Mouse (Mus musculus): ENCODE measurements around the gene Fzd5. TPM values are rescaled to one million over a fixed set of nuclear protein-coding genes. Genes with fewer than 3 reads are reported as not detected.

Gene Fzd5
- polyA plus RNA-seq, 1 experiment, result not detected

- TF ChIP-seq CTCF (IDR thresholded peaks at IDR 0.05; ENCODE audit: insufficient read depth, low read depth, low read length), result no peak
- no peak for TF ChIP-seq POLR2A (IDR thresholded peaks at IDR 0.05; ENCODE audit: insufficient read depth, low read depth, low read length)
- whole genome bisulfite sequencing, result 93% methylated on average over 3 of the region's 3 CpGs
- no peak overlapping the region for H3K4me3 ChIP-seq (ENCODE audit: insufficient read depth, low read depth, low read length)
- no peaks in the 10 kb centered on the region for H3K4me1 ChIP-seq (ENCODE audit: control insufficient read depth, insufficient read depth, low read length)
- no peak overlapping the region for H3K27ac ChIP-seq (ENCODE audit: insufficient read depth, low read depth, low read length)
Observed at GRCm38 (mm10) chr1:64695156-64695555, 42.4 kb downstream of the Fzd5 start.

- TF ChIP-seq POLR2A (IDR thresholded peaks at IDR 0.05; ENCODE audit: insufficient read depth, low read depth, low read length) (no peak), CTCF (IDR thresholded peaks at IDR 0.05; ENCODE audit: insufficient read depth, low read depth, low read length) (no peak)
- H3K4me3 ChIP-seq (ENCODE audit: insufficient read depth, low read depth, low read length), result peak overlapping the region; percentile 93
- no peaks in the 10 kb centered on the region for H3K4me1 ChIP-seq (ENCODE audit: control insufficient read depth, insufficient read depth, low read length)
- H3K27ac ChIP-seq (ENCODE audit: insufficient read depth, low read depth, low read length), result no peak overlapping the region
- 3% methylated on average over 9 of the region's 9 CpGs for WGBS
Observed at GRCm38 (mm10) chr1:64691581-64691980, 46.0 kb downstream of the Fzd5 start.

DNA sequence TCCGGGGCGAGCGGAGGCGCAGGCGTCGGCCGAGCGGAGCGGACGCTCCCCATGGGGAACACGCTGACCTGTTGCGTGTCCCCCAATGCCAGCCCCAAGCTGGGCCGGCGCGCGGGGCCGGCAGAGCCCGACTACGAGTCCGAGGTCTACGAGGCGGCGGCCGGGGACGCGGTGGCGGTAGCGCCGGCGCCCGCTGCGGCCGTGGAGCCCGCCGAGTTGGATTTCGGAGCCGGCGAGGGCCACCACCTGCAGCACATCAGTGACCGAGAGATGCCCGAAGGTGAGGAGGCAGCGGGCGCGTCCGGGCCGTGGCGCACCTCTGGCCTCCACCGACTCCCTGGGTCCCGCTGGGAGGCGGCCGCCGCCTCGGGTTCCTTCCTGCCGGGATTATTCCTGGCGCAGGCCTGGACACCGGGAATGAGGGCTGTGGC is 46.4 kb downstream of the Fzd5 start:
- WGBS, result under 1% methylated on average over 51 of the region's 55 CpGs

DNA sequence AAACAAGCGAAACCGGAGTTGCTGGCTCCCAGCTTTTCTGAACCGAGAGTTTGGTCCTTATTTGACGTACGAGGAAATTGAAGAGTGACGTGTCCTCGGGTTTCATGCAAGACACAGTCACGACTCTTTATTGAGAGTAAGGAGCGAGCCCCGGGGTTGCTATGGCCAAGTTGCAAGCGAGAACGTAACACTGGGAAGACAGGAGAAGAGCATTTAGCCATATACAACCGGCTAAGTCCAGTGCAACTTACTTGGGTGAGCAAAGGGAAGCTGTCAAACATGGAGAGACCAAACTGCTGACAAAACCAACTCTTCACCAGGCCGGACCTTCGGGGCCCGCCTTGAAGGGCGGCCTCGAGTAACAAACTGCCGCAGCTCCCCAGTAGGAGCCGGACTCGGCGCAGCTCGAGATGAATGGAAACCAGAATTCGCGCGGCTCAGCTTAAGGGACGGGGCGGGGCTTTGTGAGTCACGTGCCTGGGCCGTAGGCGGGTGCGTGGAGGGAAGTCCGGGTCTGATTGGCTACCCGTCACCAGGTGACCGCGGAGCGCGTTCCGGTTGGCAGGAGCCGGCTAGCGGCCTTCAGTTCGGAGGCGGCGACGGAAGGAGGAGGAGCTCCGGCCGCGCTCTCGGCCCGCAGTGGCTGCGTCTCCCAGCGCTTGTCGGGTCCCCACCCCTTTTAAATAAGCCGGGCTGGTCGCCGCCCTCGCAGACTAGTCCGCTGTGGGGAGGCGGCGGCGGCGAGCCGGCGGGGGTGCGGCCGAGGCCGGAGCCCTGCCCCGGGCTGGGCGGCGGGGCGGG is 47.1 kb downstream of the Fzd5 start, which contains the start of gene Ccnyl1:
TSS of gene Ccnyl1 (plus strand) at position 243 of the 801 bp plus-strand sequence.
- TF ChIP-seq POLR2A (IDR thresholded peaks at IDR 0.05; ENCODE audit: insufficient read depth, low read depth, low read length) (peak; percentile 70), CTCF (IDR thresholded peaks at IDR 0.05; ENCODE audit: insufficient read depth, low read depth, low read length) (no peak)
- 2% methylated on average over 71 of the region's 71 CpGs for WGBS
- no peaks in the 10 kb centered on the region for H3K4me1 ChIP-seq (ENCODE audit: control insufficient read depth, insufficient read depth, low read length)
- peak within 1 kb of the TSS; percentile 93 for H3K4me3 ChIP-seq (ENCODE audit: insufficient read depth, low read depth, low read length)
- H3K27ac ChIP-seq (ENCODE audit: insufficient read depth, low read depth, low read length), result no peak within 1 kb of the TSS

More for the DNA sequence above, 46.4 kb downstream of the Fzd5 start:
- TF ChIP-seq CTCF (IDR thresholded peaks at IDR 0.05; ENCODE audit: insufficient read depth, low read depth, low read length) (no peak), POLR2A (IDR thresholded peaks at IDR 0.05; ENCODE audit: insufficient read depth, low read depth, low read length) (no peak)
- Histone ChIP-seq H3K4me1 (ENCODE audit: control insufficient read depth, insufficient read depth, low read length) (no peaks in the 10 kb centered on the region), H3K4me3 (ENCODE audit: insufficient read depth, low read depth, low read length) (peak overlapping the region; percentile 93), H3K27ac (ENCODE audit: insufficient read depth, low read depth, low read length) (no peak overlapping the region)

- Histone ChIP-seq H3K4me3 (ENCODE audit: insufficient read depth, low read depth, low read length) (peak overlapping the region; percentile 93), H3K4me1 (ENCODE audit: control insufficient read depth, insufficient read depth, low read length) (no peaks in the 10 kb centered on the region), H3K27ac (ENCODE audit: insufficient read depth, low read depth, low read length) (no peak overlapping the region)
- WGBS, result 28% methylated on average over 9 of the region's 9 CpGs
- TF ChIP-seq POLR2A (IDR thresholded peaks at IDR 0.05; ENCODE audit: insufficient read depth, low read depth, low read length), result no peak
- TF ChIP-seq CTCF (IDR thresholded peaks at IDR 0.05; ENCODE audit: insufficient read depth, low read depth, low read length), result no peak
Observed at GRCm38 (mm10) chr1:64689561-64690212, 47.9 kb downstream of the Fzd5 start.

GRCm38 (mm10) chr1:64688046-64688445 is 49.5 kb downstream of the Fzd5 start:
- Histone ChIP-seq H3K4me1 (ENCODE audit: control insufficient read depth, insufficient read depth, low read length) (no peaks in the 10 kb centered on the region), H3K4me3 (ENCODE audit: insufficient read depth, low read depth, low read length) (no peak overlapping the region), H3K27ac (ENCODE audit: insufficient read depth, low read depth, low read length) (no peak overlapping the region)
- TF ChIP-seq CTCF (IDR thresholded peaks at IDR 0.05; ENCODE audit: insufficient read depth, low read depth, low read length), result no peak
- TF ChIP-seq POLR2A (IDR thresholded peaks at IDR 0.05; ENCODE audit: insufficient read depth, low read depth, low read length), result no peak
- 92% methylated on average over 4 of the region's 4 CpGs for WGBS

DNA sequence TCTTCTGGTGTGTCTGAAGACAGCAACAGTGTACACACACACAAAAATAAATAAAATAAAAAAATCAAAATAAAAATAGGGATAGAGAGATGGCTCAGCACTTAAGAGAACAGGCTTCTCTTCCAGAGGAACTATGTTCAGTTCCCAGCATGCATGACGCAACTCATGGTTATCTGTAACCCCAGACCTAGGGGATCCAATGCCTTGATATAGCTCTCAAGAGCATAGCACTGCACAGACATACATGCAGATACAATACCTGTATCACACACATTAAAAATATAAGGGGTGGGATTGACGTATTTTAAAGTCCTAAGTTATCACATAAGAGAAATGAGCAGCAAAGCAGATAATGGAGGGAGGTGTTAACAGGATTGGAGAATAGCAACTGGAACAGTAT is 53.1 kb downstream of the Fzd5 start:
- 97% methylated on average over 2 of the region's 2 CpGs for WGBS

GRCm38 (mm10) chr1:64683039-64683438 is 54.5 kb downstream of the Fzd5 start:
- no peak overlapping the region for H3K4me3 ChIP-seq (ENCODE audit: insufficient read depth, low read depth, low read length)
- no peak overlapping the region for H3K27ac ChIP-seq (ENCODE audit: insufficient read depth, low read depth, low read length)
- 87% methylated on average over 3 of the region's 3 CpGs for WGBS
- no peak for TF ChIP-seq CTCF (IDR thresholded peaks at IDR 0.05; ENCODE audit: insufficient read depth, low read depth, low read length)
- TF ChIP-seq POLR2A (IDR thresholded peaks at IDR 0.05; ENCODE audit: insufficient read depth, low read depth, low read length), result no peak
- no peaks in the 10 kb centered on the region for H3K4me1 ChIP-seq (ENCODE audit: control insufficient read depth, insufficient read depth, low read length)

More for the DNA sequence above, 53.1 kb downstream of the Fzd5 start:
- no peak overlapping the region for H3K27ac ChIP-seq (ENCODE audit: insufficient read depth, low read depth, low read length)
- no peak for TF ChIP-seq CTCF (IDR thresholded peaks at IDR 0.05; ENCODE audit: insufficient read depth, low read depth, low read length)
- TF ChIP-seq POLR2A (IDR thresholded peaks at IDR 0.05; ENCODE audit: insufficient read depth, low read depth, low read length), result no peak
- H3K4me1 ChIP-seq (ENCODE audit: control insufficient read depth, insufficient read depth, low read length), result no peaks in the 10 kb centered on the region
- H3K4me3 ChIP-seq (ENCODE audit: insufficient read depth, low read depth, low read length), result no peak overlapping the region

- 89% methylated on average over 3 of the region's 3 CpGs for WGBS
- Histone ChIP-seq H3K27ac (ENCODE audit: insufficient read depth, low read depth, low read length) (no peak overlapping the region), H3K4me3 (ENCODE audit: insufficient read depth, low read depth, low read length) (no peak overlapping the region), H3K4me1 (ENCODE audit: control insufficient read depth, insufficient read depth, low read length) (no peaks in the 10 kb centered on the region)
- TF ChIP-seq CTCF (IDR thresholded peaks at IDR 0.05; ENCODE audit: insufficient read depth, low read depth, low read length) (no peak), POLR2A (IDR thresholded peaks at IDR 0.05; ENCODE audit: insufficient read depth, low read depth, low read length) (no peak)
Observed at GRCm38 (mm10) chr1:64681499-64681898, 56.1 kb downstream of the Fzd5 start.

Other genes starting within 250 kb of the Fzd5 start
- 112 TPM in 1 of 2 replicates, not detected in the other for gene Creb1, start 205.1 kb downstream of the Fzd5 start, polyA plus RNA-seq (2012; ENCODE audit: insufficient read depth, insufficient read length, low replicate concordance, missing spikeins)
- not detected in 2 replicates for gene Mettl21a, start 120.5 kb downstream of the Fzd5 start, polyA plus RNA-seq (2012; ENCODE audit: insufficient read depth, insufficient read length, low replicate concordance, missing spikeins)
- not detected in 2 replicates for gene Ccnyl1, start 47.3 kb downstream of the Fzd5 start, polyA plus RNA-seq (2012; ENCODE audit: insufficient read depth, insufficient read length, low replicate concordance, missing spikeins)
- gene Plekhm3, start 219.1 kb upstream of the Fzd5 start, polyA plus RNA-seq (2012; ENCODE audit: insufficient read depth, insufficient read length, low replicate concordance, missing spikeins), result not detected in 2 replicates

All from olfactory bulb, adult 2 months (tissue).